Mouse (Mus musculus): ENCODE data around the gene Tmem39a. TPM values are rescaled to one million over a fixed set of nuclear protein-coding genes. Genes with fewer than 3 reads are reported as not detected.

Tmem39a gene
- polyA plus RNA-seq, 1 experiment from 2014 or later, result 33.2 TPM

DNA sequence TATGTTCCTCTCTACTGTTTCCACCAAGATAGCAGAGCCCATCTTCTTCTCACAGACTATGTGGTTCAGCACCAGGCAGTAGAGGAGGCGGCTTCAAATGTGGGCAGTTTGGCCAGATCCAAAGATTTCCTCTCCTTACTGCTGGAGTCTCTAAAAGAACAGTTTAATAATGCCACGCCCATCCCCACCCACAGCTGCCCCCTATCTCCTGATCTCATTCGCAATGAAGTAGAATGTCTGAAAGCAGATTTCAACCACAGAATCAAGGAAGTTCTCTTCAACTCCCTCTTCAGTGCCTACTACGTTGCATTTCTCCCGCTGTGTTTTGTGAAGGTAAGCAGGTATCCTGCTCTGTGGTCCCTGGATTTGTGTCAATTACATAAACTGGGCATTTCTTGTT is 26.7 kb downstream of the Tmem39a start:
- no peaks in the 10 kb centered on the region for H3K4me1 ChIP-seq (replicated peaks; ENCODE audit: control insufficient read depth, insufficient read depth, low read length)
- no peaks in the 10 kb centered on the region for H3K9me3 ChIP-seq (ENCODE audit: control insufficient read depth, low read length)
- no peak overlapping the region for H3K27ac ChIP-seq
- H3K36me3 ChIP-seq (replicated peaks; ENCODE audit: control insufficient read depth, insufficient read depth), result peaks cover 77% of the 10 kb centered on the region
- H3K9ac ChIP-seq, result no peak overlapping the region
- H3K4me2 ChIP-seq (replicated peaks), result no peak overlapping the region
- no peak overlapping the region for H3K4me3 ChIP-seq (replicated peaks; ENCODE audit: low read length)
- DNase-seq (ENCODE audit: low spot score) (no peak), ATAC-seq (ENCODE audit: low FRiP score) (no peak)
- H3K27me3 ChIP-seq (ENCODE audit: control insufficient read depth, insufficient read depth, low read length), result no peaks in the 10 kb centered on the region
- WGBS, result 92% methylated on average over 5 of the region's 5 CpGs

DNA sequence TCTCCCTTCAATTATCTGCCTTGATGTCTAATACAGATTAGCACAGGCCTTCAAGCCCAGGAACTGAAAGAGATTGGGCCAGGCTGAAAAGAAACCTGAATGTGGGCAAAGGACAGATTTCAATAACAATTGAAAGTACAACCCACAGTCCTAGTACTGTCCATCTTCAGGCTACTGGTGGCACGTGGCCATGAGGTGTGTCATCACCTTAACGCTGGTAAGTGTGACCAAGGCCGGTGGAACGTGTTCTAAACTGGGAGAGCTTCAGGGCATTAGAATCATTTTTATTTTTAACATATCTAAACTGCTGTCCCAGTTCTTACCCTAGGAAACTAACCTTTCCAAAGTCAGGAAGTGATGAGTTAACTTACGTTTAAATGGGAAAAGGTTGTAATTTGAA is 28.7 kb downstream of the Tmem39a start:
- ATAC-seq (ENCODE audit: low FRiP score), result no peak
- no peaks in the 10 kb centered on the region for H3K4me1 ChIP-seq (replicated peaks; ENCODE audit: control insufficient read depth, insufficient read depth, low read length)
- WGBS, result 95% methylated on average over 5 of the region's 5 CpGs

DNA sequence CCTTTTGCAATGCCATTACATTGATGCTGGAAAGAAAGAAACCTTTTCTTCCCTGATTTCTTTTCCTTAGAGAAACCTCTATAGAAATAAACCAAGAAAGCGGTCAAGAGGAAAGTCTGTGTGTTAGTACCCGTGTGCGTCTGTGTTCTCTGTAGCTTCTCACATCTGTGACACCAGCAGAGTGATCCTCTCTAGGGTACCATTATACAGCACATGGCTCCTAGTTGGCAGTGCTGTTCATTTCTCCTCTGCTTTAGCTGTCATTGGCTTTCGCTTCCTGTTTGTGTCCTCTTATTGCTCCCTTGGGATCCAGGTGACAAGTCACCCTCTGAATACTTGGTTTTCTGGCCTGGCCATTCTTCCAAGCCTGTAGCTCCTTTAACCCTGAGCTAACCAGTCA is 29.1 kb downstream of the Tmem39a start:
- DNase-seq (ENCODE audit: low spot score) (no peak), ATAC-seq (ENCODE audit: low FRiP score) (no peak)
- H3K36me3 ChIP-seq (replicated peaks; ENCODE audit: control insufficient read depth, insufficient read depth), result peaks cover 87% of the 10 kb centered on the region
- H3K4me2 ChIP-seq (replicated peaks), result no peak overlapping the region
- 83% methylated on average over 4 of the region's 4 CpGs for WGBS
- H3K27me3 ChIP-seq (ENCODE audit: control insufficient read depth, insufficient read depth, low read length), result no peaks in the 10 kb centered on the region
- H3K4me3 ChIP-seq (replicated peaks; ENCODE audit: low read length), result no peak overlapping the region
- no peak overlapping the region for H3K9ac ChIP-seq
- H3K4me1 ChIP-seq (replicated peaks; ENCODE audit: control insufficient read depth, insufficient read depth, low read length), result no peaks in the 10 kb centered on the region
- H3K9me3 ChIP-seq (ENCODE audit: control insufficient read depth, low read length), result no peaks in the 10 kb centered on the region
- H3K27ac ChIP-seq, result no peak overlapping the region

More for the DNA sequence above, 28.7 kb downstream of the Tmem39a start:
- Histone ChIP-seq H3K4me2 (replicated peaks) (no peak overlapping the region), H3K27me3 (ENCODE audit: control insufficient read depth, insufficient read depth, low read length) (no peaks in the 10 kb centered on the region), H3K27ac (no peak overlapping the region), H3K9me3 (ENCODE audit: control insufficient read depth, low read length) (no peaks in the 10 kb centered on the region), H3K9ac (no peak overlapping the region), H3K36me3 (replicated peaks; ENCODE audit: control insufficient read depth, insufficient read depth) (peaks cover 87% of the 10 kb centered on the region), H3K4me3 (replicated peaks; ENCODE audit: low read length) (no peak overlapping the region)
- no peak for DNase-seq (ENCODE audit: low spot score)

DNA sequence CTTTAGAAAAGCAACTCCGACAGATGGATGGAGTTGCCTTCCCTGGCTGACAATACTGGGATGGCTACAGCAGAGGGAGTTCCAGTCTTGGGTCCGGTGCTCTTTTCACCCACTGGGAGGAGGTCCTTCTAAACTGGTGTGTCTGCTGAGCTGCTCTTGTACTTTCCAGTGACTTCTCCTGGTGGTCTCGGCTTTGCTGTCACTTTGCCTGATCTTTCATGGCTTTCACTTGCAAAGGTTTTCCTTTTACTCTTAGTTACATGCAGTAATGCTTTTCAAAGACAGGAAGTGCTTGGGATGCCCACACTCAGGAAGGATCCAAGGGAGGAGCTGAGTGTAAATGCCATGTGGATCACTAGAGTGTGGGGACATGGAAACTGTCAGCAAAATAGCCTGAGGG is 33.0 kb downstream of the Tmem39a start:
- no peak for DNase-seq (ENCODE audit: low spot score)
- WGBS, result 84% methylated on average over 3 of the region's 3 CpGs

DNA sequence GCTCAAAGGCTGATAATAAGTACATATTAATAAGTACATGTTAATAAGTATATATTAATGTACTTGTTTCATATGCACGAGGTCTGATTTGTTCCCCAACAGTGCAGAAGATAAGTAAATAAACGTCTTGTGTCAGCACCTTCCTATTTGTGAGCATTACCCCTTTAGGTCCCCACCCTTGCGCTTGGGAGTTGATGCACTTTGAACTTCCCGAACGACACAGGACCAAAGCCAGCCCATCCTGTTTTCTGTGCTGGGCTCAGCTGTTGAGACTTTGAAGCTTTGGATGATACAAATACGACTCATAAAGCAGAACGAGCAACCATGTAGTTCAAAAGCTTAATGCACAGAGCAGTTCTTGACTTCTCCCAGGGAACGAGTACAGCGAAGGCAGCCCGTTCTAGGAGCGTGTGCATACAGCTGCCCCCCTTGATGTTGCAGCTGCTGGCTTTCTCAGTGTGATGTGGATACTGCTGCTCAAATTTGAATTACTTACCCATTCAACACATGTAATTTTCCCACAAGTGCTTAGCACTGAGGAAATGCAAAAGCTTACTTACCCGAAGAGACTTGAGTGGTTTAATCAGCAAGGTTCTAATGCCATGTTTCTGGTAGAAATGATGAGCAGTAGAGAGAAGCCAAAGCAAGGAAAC is 33.7 kb downstream of the Tmem39a start:
- Histone ChIP-seq H3K27ac (no peak overlapping the region), H3K9ac (no peak overlapping the region), H3K27me3 (ENCODE audit: control insufficient read depth, insufficient read depth, low read length) (no peaks in the 10 kb centered on the region), H3K4me1 (replicated peaks; ENCODE audit: control insufficient read depth, insufficient read depth, low read length) (no peaks in the 10 kb centered on the region), H3K9me3 (ENCODE audit: control insufficient read depth, low read length) (no peaks in the 10 kb centered on the region), H3K36me3 (replicated peaks; ENCODE audit: control insufficient read depth, insufficient read depth) (peaks cover 55% of the 10 kb centered on the region), H3K4me3 (replicated peaks; ENCODE audit: low read length) (no peak overlapping the region), H3K4me2 (replicated peaks) (no peak overlapping the region)
- WGBS, result 90% methylated on average over 12 of the region's 12 CpGs
- ATAC-seq (ENCODE audit: low FRiP score) (no peak), DNase-seq (ENCODE audit: low spot score) (no peak)

More for the DNA sequence above, 33.0 kb downstream of the Tmem39a start:
- ATAC-seq (ENCODE audit: low FRiP score), result no peak
- peaks cover 61% of the 10 kb centered on the region for H3K36me3 ChIP-seq (replicated peaks; ENCODE audit: control insufficient read depth, insufficient read depth)
- no peak overlapping the region for H3K9ac ChIP-seq
- no peak overlapping the region for H3K4me3 ChIP-seq (replicated peaks; ENCODE audit: low read length)
- H3K4me2 ChIP-seq (replicated peaks), result no peak overlapping the region
- H3K27me3 ChIP-seq (ENCODE audit: control insufficient read depth, insufficient read depth, low read length), result no peaks in the 10 kb centered on the region
- no peaks in the 10 kb centered on the region for H3K4me1 ChIP-seq (replicated peaks; ENCODE audit: control insufficient read depth, insufficient read depth, low read length)
- H3K27ac ChIP-seq, result no peak overlapping the region
- H3K9me3 ChIP-seq (ENCODE audit: control insufficient read depth, low read length), result no peaks in the 10 kb centered on the region

DNA sequence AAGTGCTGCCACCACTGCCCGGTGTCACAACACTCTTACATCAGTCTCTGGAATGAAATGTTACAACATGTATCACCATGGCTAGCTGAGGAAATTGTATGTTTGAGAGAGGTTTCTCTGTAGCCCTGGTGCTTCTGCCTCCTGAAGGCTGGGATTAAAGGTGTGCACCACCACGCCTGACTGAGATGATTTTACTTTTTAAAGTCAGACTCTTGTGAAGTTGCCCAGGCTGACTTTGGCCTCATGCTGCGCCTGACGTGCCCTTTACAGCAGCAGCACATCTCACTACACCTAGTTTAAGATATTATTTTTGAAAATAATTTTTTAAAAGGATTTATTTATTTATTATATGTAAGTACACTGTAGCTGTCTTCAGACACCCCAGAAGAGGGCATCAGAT is 34.4 kb downstream of the Tmem39a start:
- H3K9me3 ChIP-seq (ENCODE audit: control insufficient read depth, low read length), result no peaks in the 10 kb centered on the region
- WGBS, result 96% methylated on average over 4 of the region's 4 CpGs
- no peaks in the 10 kb centered on the region for H3K27me3 ChIP-seq (ENCODE audit: control insufficient read depth, insufficient read depth, low read length)
- no peak overlapping the region for H3K4me2 ChIP-seq (replicated peaks)
- no peaks in the 10 kb centered on the region for H3K4me1 ChIP-seq (replicated peaks; ENCODE audit: control insufficient read depth, insufficient read depth, low read length)
- no peak overlapping the region for H3K27ac ChIP-seq
- DNase-seq (ENCODE audit: low spot score) (no peak), ATAC-seq (ENCODE audit: low FRiP score) (no peak)
- H3K36me3 ChIP-seq (replicated peaks; ENCODE audit: control insufficient read depth, insufficient read depth), result peaks cover 47% of the 10 kb centered on the region
- H3K9ac ChIP-seq, result no peak overlapping the region
- no peak overlapping the region for H3K4me3 ChIP-seq (replicated peaks; ENCODE audit: low read length)

DNA sequence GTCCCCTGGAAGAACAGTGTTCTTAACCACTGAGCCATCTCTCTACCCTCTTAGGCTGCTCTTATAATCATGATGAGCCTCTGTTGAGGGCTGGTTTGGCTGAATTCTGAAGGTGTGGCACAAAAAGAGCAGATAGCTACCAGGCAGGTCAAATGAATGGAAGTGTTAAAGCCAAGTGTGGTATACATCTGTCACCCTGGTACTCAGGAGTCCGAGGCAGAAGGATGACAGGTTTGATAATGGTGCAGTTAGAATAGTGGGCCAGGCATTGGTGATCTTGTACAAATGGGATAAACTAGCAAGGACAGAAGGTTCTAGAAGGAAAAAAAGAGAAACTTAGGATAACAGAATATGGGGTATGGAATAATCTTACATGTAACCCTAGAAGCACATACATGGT is 35.9 kb downstream of the Tmem39a start:
- Histone ChIP-seq H3K27me3 (ENCODE audit: control insufficient read depth, insufficient read depth, low read length) (no peaks in the 10 kb centered on the region), H3K4me1 (replicated peaks; ENCODE audit: control insufficient read depth, insufficient read depth, low read length) (no peaks in the 10 kb centered on the region), H3K4me3 (replicated peaks; ENCODE audit: low read length) (no peak overlapping the region), H3K27ac (no peak overlapping the region), H3K9ac (no peak overlapping the region), H3K36me3 (replicated peaks; ENCODE audit: control insufficient read depth, insufficient read depth) (peaks cover 33% of the 10 kb centered on the region), H3K9me3 (ENCODE audit: control insufficient read depth, low read length) (no peaks in the 10 kb centered on the region), H3K4me2 (replicated peaks) (no peak overlapping the region)
- ATAC-seq (ENCODE audit: low FRiP score) (no peak), DNase-seq (ENCODE audit: low spot score) (no peak)
- WGBS, result 93% methylated on average over 1 of the region's 1 CpGs

DNA sequence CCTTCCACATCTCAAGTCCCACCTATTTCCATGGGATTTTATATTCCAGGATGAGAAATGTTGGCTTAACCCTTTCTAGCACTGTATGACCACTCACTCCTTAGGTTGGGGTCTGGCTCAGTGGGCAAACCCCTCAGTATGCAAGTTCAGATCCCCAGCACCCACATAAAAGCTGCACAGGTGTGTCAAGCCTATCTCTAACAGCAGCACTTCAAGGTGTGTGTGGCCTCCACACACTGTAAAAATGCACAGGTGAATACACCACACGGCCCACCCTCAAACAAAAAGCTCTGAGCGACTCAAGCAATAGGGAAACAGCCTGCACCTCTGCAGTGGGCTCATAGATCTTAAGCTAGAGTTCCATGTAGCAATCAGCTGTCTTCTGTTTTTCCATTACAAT is 37.6 kb downstream of the Tmem39a start:
- no peaks in the 10 kb centered on the region for H3K27me3 ChIP-seq (ENCODE audit: control insufficient read depth, insufficient read depth, low read length)
- H3K36me3 ChIP-seq (replicated peaks; ENCODE audit: control insufficient read depth, insufficient read depth), result peaks cover 22% of the 10 kb centered on the region
- DNase-seq (ENCODE audit: low spot score), result no peak
- WGBS, result 86% methylated on average over 2 of the region's 2 CpGs
- H3K4me3 ChIP-seq (replicated peaks; ENCODE audit: low read length), result no peak overlapping the region
- H3K9me3 ChIP-seq (ENCODE audit: control insufficient read depth, low read length), result no peaks in the 10 kb centered on the region
- no peak for ATAC-seq (ENCODE audit: low FRiP score)
- no peak overlapping the region for H3K27ac ChIP-seq
- no peak overlapping the region for H3K9ac ChIP-seq
- no peak overlapping the region for H3K4me2 ChIP-seq (replicated peaks)
- H3K4me1 ChIP-seq (replicated peaks; ENCODE audit: control insufficient read depth, insufficient read depth, low read length), result no peaks in the 10 kb centered on the region

DNA sequence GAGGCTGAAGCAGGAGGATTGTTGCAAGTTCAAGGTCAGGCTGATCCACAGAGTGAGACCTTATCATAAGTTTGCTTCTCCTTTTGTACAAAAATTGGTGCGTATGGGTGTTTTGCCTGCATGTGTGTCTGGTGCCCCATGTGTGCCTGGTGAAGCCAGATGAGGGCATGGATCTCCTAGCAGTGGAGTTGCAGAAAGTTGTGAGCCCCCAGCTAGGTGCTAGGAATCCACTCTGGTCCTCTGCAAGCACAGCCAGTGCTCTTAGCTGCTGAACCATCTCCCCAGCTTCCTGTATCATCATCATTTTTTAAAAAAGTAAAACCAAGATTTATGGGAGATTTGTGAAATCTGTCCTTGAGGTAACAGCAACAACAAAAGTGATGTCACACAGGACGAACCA is 38.2 kb downstream of the Tmem39a start:
- H3K9ac ChIP-seq, result no peak overlapping the region
- no peak overlapping the region for H3K4me3 ChIP-seq (replicated peaks; ENCODE audit: low read length)
- H3K4me1 ChIP-seq (replicated peaks; ENCODE audit: control insufficient read depth, insufficient read depth, low read length), result no peaks in the 10 kb centered on the region
- no peaks in the 10 kb centered on the region for H3K9me3 ChIP-seq (ENCODE audit: control insufficient read depth, low read length)
- no peak for DNase-seq (ENCODE audit: low spot score)
- no peak overlapping the region for H3K4me2 ChIP-seq (replicated peaks)
- no peak for ATAC-seq (ENCODE audit: low FRiP score)
- 97% methylated on average over 2 of the region's 2 CpGs for WGBS
- H3K36me3 ChIP-seq (replicated peaks; ENCODE audit: control insufficient read depth, insufficient read depth), result peaks cover 16% of the 10 kb centered on the region
- no peak overlapping the region for H3K27ac ChIP-seq
- H3K27me3 ChIP-seq (ENCODE audit: control insufficient read depth, insufficient read depth, low read length), result no peaks in the 10 kb centered on the region

Data from hindbrain, embryonic 14.5 days (tissue).